Mouse (Mus musculus) brain, embryonic 14.5 days (tissue): ENCODE measurements around the gene Ifrd2.

Experiments used
- CTCF ChIP-seq: fragments of 200-500 bp; IDR thresholded peaks from 2 replicates; pipeline ENCODE4 v1.5.1; 2012; ENCODE audit warnings: inconsistent platforms, mild to moderate bottlenecking, moderate library complexity, borderline replicate concordance; ENCODE audit not compliant: insufficient read depth, insufficient read length; ENCODE audit errors: extremely low read depth
- POLR2A ChIP-seq: fragments of 200-500 bp; IDR thresholded peaks from 2 replicates; pipeline ENCODE4 v1.6.1; 2012; ENCODE audit warnings: mild to moderate bottlenecking, inconsistent platforms, borderline replicate concordance; ENCODE audit not compliant: poor library complexity, insufficient read depth, insufficient read length, severe bottlenecking; ENCODE audit errors: extremely low read depth

DNA sequence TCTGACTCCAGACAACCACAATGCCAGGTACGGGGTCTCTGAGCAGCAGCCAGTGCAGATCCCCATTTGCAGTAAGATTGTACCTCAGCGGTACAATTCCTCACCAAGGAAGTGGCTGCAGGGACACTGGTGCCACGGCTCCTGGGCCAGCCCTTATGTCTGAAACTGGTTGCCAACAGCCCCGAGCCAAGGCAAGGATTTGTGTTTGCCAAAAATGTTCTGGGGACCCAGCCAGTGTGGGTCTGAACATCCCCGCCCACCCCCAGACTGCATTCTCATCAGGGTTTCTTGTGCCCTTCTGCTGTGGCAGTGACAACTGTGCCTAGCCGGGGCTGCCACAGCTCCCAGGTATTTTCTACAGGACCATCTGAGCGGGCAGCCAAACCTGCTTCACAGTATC, 49.2 kb upstream of the Ifrd2 start:
- TF ChIP-seq CTCF (no peak), POLR2A (no peak)
